Mouse (Mus musculus): ENCODE measurements around the gene AC124108.1.

Gene AC124108.1

GRCm38 (mm10) chr1:132202771-132203170 is 11.5 kb downstream of the AC124108.1 start:
- DNase-seq, result no peak

GRCm38 (mm10) chr1:132205958-132206357 is 14.7 kb downstream of the AC124108.1 start:
- DNase-seq, result no peak

GRCm38 (mm10) chr1:132206828-132207227 is 15.6 kb downstream of the AC124108.1 start:
- DNase-seq, result no peak

GRCm38 (mm10) chr1:132208154-132208553 is 16.9 kb downstream of the AC124108.1 start:
- peak in 1 of 2 experiments; percentile 36 for DNase-seq

- no peak for DNase-seq
These were observed 18.1 kb downstream of the AC124108.1 start for GRCm38 (mm10) chr1:132209400-132209799.

GRCm38 (mm10) chr1:132210922-132211321 is 19.7 kb downstream of the AC124108.1 start:
- DNase-seq, result peak; percentile 56 to 65

- no peak for DNase-seq
These were observed 20.4 kb downstream of the AC124108.1 start for GRCm38 (mm10) chr1:132211672-132212071.

GRCm38 (mm10) chr1:132212218-132212617 is 21.0 kb downstream of the AC124108.1 start:
- peak; percentile 75 to 81 for DNase-seq

GRCm38 (mm10) chr1:132213076-132213475 is 21.8 kb downstream of the AC124108.1 start:
- DNase-seq, result peak in 1 of 2 experiments; percentile 44

- DNase-seq, result no peak
These were observed 25.0 kb downstream of the AC124108.1 start for GRCm38 (mm10) chr1:132216276-132216675.

GRCm38 (mm10) chr1:132221627-132222026 is 30.4 kb downstream of the AC124108.1 start:
- DNase-seq, result no peak

GRCm38 (mm10) chr1:132222166-132222565 is 30.9 kb downstream of the AC124108.1 start:
- no peak for DNase-seq

- DNase-seq, result no peak
These were observed 35.2 kb downstream of the AC124108.1 start for GRCm38 (mm10) chr1:132226297-132227080.

- DNase-seq, result no peak
These were observed 38.4 kb downstream of the AC124108.1 start, which contains the start of gene Gm10188 for GRCm38 (mm10) chr1:132229667-132230066. TSS of gene Gm10188 (minus strand) at chr1:132229767.

- DNase-seq, result no peak
These were observed 40.4 kb downstream of the AC124108.1 start for GRCm38 (mm10) chr1:132231470-132232274.

GRCm38 (mm10) chr1:132233566-132233965 is 42.3 kb downstream of the AC124108.1 start:
- DNase-seq, result peak; percentile 71 to 73

GRCm38 (mm10) chr1:132234757-132235273 is 43.6 kb downstream of the AC124108.1 start:
- peak in 1 of 2 experiments; percentile 37 for DNase-seq

GRCm38 (mm10) chr1:132237585-132238159 is 46.4 kb downstream of the AC124108.1 start:
- peak; percentile 77 for DNase-seq

GRCm38 (mm10) chr1:132245010-132245409 is 53.8 kb downstream of the AC124108.1 start:
- DNase-seq, result no peak

GRCm38 (mm10) chr1:132246137-132246536 is 54.9 kb downstream of the AC124108.1 start:
- no peak for DNase-seq

GRCm38 (mm10) chr1:132246641-132247040 is 55.4 kb downstream of the AC124108.1 start:
- no peak for DNase-seq

GRCm38 (mm10) chr1:132254467-132254866 is 63.2 kb downstream of the AC124108.1 start:
- no peak for DNase-seq

Measured in kidney, postnatal 4 days (tissue).